Mouse (Mus musculus) megakaryocyte progenitor cell, adult 5-6 weeks (primary cell): ENCODE data around the gene Sh3bp2. TPM values are rescaled to one million over a fixed set of nuclear protein-coding genes. Genes with fewer than 3 reads are reported as not detected.

Experiments
- ATAC-seq: replicated peaks from 2 replicates; pipeline ENCODE4 v1.8.0; 2016; ENCODE audit warnings: mild to moderate bottlenecking, moderate TSS enrichment, inconsistent platforms; ENCODE audit not compliant: poor library complexity
- total RNA-seq, 2 experiments: library from RNA; stranded (forward) in 1 of 2; stranded (reverse) in 1 of 2; fragments of 157-497, 149-512 nt in 1 of 2; fragments of 200-1000 nt in 1 of 2; gene quantifications; 2 replicates each; pipeline versions ENCODE4 v1.2.3 to v1.2.4; 2015 to 2017

Gene Sh3bp2
- total RNA-seq (2015) (8.6 and 10.0 TPM in 2 replicates), total RNA-seq (2017) (21.0 and 23.0 TPM in 2 replicates)

DNA sequence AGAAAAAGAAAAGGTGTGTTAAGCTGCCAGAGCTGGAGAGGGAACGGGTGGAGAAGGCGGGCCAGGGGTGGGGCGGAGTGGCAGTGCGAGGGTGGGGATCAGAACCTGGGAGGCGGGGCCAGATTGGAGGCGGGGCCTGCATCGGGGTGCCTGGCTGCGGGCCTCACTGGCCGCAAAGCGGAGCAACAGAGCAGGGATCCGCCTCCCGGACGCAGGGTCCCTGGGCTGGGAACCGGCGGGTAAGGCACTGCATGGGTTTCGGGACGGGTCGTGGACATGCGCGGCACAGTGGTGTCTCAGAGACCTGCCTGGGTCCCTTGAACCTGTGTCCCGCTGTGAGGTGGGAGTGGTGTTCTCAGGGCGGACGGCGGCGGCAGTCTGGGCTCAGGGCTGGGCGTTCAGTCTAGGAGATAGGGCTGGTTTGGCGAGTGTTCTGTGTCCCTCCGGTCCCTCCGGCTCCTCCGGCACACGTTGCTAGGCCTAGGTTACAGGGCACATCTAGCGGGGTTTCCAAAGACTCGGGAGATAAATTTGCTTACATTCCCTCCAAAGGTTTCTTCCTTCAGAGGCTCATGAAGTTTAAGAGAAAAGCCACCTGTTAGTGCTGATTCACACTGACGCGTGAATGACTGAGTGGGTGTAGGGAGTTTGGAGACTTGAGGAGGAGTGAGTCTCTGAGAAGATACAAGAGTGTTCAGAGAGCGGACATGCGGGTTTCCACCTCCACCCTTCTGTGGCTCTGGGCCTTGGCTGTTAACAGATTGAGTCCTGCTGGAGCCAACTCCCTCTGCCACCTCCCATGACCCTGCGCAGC, at the start of gene Sh3bp2:
Gene Sh3bp2, plus strand, starts transcription at position 176 of the 814 bp plus-strand sequence.
- peak; percentile 93 for ATAC-seq

DNA sequence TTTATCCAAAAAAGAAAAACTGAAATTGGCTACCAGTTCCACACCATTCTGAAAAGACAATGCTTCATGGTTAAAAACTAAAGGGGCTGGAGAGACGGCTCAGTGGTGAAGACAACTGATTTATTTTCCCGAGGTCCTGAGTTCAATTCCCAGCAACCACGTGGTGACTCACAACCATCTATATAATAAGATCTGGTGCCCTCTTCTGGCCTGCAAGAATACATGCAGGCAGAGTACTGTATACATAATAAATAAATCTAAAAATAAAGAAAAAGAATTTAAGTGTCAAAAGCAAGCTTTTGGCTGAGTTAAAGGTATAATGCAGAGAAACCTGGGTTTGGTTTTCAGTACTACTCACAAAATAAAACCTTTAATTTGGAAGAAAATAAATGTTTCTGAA, 44.7 kb upstream of the Sh3bp2 start:
- ATAC-seq: no peak

DNA sequence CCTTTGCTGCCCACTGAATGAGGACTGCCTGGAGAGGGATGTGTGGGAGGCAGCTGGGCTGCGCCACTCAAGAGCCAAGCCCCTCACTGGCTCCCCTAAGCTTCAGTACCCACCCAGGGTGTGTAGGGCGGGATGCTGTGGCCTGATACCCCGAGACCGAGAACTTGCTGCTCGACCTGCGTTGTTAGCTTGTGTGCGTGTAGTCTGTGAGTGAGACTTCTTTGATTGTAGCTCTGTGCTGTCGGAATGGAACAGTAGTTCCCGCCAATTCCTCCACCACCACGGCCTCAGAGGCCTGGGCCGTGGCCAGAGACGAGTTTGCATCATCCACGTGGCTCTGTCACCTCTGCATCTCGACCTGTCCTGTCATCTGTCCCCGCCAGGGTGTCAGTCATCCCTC, 39.9 kb upstream of the Sh3bp2 start:
- no peak for ATAC-seq

DNA sequence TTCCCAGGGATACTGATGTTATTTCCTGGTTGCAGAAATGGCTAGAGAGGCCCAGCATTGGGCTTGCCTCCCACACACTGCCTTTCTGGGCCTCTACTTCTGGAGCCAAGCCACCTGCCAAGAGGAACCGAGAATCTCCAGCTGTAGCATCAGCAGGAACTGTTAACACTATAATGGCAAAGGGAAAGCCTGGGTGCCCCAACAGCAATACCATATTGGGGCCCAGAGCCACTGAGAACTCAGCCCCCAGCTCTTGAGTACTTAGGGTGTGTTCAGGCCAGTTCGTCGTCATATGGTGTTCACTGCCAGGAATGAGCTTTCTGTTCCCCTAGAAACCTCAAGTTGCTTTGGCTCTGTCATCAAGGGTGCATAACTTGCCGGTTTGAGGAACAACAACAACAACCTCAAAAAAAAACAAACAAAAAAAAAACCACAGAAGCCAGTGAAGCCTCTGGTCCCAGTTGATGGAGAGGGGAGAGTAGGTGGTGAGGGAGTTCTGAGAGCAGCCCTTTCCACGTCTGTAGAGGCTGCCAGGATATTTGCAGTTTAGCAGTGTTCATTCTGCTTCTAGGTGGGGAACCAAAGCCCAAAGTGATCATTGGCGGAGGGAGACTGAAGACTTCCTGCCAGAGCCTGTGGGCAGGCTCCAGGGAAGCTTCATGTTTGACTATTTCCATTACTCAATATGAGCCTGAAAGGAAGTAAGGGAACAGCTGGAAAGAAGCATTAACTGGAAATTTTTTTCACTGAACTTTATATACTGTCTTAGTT, 38.1 kb upstream of the Sh3bp2 start:
- ATAC-seq: no peak

DNA sequence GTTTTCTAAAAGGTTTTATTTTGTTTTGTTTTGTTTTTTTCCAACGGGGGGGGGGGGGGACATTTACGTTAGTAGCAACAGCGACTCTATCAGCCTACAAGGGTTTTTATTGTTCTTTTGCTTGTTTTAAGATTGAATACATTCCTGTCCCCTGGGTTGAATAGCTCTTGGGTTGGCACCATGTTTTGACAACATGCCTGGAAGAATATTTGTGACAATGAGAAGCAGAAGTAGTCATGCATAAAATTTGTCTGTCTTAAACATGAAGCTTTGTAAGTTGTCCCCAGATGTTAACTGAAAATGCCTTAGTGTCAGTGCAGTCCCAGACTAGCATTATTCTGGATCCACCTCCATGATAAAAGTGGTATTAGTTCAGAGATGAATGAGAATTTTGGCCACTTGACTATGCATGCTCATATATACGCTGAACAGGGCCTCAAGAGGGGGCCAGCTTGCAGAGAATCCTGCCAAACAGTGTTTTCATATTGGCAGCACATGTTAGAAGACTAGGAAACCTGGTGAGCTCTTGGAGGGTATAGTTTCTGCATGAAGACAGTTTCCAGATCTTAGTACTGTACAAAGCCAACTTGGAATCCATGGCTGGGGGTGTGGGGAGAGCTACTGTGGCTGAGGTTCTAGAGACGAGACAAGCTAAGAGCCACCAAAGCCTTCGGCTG, 36.8 kb upstream of the Sh3bp2 start:
- ATAC-seq: no peak

DNA sequence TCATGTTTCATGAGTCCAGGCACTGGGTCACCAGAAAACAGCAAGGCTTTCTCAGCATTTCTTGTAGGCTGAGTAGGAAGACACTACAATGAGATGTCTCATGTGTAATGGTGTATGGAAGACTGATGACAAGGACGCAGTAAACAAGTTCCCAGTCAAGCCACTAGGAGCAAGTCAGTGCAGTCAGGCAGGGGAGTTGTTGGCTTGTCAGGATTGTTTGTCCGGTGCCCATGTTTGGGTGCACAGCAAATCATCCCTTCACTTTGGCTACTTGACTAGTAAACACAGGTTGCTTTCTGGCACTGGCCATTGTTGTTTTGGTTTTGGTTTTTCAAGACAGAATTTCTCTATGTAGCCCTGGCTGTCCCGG, 36.2 kb upstream of the Sh3bp2 start:
- no peak for ATAC-seq

DNA sequence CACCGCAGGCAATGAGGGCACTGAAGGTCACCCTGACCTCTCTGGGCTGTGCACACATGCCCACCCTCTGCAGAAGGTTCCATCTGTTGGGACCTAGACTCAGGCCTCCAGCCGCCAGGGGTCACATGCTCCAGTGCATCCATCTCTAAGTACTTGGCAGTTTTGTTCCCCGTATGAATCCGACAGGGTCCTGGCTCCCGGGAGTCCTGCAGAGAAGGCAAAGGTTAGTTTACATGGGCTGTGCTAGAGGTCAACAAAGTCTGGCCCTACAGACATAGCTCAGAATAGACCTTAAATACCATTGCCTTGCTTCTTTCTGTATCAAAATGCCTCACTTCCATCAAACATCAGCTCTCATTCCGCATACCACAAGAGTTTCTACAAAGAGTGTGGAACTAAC, 28.9 kb upstream of the Sh3bp2 start:
- ATAC-seq: no peak

DNA sequence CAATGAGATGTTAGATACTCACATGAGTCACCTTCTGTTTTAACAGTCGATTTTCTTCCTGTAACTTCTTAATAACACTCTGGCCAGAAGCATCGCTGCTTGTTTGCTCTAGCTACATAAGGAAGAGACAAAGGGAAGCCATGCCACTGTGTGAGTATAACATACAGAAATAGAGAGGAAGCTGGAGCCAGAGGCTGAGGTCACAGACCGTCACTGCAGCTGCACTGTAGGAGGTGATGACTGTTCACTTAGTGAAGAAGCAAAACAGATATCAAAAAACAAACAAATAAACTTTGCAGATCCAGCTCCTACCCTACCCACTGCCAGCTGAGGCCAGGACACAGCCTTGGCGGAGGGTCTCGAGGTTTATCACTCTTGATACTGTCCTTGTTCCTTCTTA, 24.8 kb upstream of the Sh3bp2 start:
- ATAC-seq: no peak

DNA sequence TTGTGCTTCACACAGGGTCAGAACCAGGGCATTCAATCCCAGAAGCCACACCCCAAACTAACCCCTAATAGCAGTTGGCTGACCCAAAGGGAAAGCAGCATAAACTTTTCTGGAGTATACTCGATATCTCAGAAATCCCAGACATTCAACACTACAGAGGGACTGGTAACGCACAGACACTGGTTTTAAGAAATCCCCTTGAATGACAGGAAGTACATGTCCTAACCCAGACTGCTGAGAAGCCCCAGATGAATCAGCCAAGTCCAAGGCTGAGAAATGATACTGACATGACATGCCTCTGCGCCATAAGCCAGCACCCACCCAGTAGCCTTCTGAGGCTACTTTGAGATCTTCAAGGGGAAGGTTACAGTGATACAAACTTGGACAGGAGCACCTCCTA, 24.1 kb upstream of the Sh3bp2 start:
- ATAC-seq: no peak

DNA sequence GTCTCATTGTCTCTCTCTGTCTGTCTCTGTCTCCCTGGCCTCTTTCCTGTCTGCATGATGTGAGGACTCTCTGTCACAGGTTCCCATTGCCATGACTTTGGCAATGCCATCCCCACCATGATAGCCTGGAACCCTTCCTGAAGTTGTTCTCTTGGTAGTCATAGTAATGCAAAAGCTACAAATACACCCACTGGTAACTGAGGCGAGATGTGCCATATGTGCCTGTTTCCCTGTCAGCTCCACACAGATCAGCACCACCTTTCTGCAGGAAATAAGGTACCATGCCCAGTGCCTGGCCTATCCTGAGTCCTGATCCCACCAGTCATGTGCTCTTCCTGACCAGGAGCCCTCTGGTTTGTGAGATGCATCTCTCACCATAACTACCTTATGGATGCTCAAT, 23.2 kb upstream of the Sh3bp2 start:
- ATAC-seq: no peak

DNA sequence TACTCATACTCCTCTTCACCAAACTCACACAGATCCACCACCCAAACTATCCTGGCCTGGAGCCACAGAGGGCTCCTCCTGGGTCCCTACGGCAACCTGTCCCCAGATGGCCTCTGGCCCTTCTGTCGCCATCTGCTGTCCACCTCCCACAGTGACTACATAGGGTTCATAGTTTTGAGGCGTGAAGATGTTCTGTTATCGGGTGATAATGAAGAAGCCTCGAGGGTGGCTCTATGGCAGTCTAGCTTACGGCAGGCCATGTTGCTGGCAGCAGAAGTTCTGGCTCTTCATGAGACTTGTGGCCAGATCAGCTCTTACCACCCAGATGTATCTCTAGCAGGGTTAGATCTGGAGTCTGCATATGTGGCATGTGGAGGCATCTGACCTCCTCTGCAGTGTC, 22.8 kb upstream of the Sh3bp2 start:
- ATAC-seq: peak; percentile 76

DNA sequence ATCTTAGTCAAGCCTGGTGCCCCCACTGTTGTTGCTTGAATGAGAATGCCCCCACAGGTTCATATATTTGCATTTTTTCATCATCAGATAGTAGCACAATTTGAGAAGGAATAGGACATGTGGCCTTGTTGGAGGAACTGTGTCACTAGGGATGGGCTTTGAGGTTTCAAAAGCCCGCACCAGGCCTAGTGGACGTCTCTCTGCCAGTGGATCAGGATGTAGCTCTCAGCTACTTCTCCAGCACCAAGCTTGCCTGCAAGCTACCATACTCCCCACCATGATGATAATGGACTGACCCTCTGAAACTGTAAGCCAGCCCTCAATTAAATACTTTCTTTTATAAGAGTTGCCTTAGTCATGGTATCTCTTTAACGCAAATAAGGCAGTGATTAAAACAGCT, 13.2 kb upstream of the Sh3bp2 start:
- ATAC-seq: no peak

DNA sequence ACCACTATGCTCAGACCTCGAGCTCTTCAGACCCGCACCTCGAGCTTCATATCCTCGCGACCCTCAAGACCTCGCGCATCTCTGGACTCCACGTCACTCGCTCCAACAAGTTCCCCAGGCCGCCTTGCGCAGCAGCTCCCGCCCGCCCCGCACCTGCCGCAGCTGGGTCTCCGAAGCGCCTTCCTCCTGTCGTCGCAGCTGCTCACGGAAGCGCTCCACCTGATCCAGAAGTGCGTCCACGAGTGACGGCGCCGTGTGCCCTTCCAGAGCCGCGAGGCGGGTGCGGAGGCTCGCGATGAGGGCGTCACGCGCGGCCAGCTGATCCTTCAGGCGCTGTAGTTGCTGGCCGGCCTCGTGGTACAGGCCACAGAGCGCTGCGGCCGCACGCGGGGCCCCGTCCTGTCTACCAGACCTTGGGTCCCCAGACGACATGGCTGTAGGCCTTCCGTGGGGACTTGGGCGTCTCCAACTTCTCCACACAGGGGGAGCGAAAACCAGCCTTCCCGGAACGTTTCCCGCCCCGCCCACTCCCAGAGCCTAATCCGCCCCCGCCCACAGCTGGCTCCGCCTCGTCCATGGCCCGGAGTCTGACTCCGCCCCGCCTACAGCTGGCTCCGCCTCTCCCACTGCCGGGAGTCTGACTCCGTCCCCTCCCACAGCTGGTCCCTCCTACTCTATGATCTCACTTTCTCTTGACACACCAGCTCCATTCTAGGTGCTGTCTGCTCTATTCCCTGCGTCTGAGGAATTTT, 12.0 kb upstream of the Sh3bp2 start, which contains the start of gene Tnip2:
Gene Tnip2, minus strand, starts transcription at position 526 of the 752 bp plus-strand sequence.
- peak; percentile 93 for ATAC-seq

DNA sequence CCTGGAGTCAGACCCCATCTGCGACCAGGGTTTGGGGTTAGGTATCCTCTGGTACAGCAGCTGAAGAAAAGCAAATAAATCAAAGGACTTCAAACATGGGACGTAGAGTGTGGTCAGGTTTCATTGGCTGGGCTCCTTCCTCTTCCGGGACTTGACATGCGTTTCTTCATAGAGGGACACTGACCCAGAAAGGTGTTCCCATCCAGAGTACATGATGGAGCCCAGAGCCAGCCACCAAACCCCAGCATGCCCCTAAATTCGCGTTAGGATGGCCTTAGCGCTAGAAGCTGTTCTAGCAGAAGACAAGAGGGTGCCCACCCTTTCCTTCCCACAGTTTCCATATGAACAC, 11.4 kb upstream of the Sh3bp2 start:
- ATAC-seq: peak; percentile 43

DNA sequence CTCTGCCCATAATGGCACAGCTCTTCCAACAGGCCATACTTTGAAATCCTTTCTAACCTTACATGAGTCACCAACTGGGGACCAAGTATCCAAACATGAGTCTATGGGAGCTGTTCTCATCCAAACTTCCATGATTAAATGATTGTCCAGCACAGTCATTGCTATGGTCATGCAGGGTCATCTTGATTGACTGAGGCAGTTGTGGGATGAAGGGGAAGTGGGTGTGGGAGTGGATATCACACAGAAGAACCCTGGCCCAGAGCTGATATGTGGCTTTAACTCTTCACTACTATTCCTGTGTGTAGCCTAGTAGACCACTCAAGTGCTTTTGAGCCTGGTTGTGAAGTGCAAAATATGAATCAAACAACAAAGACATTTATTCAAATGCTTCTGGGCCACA, 10.5 kb upstream of the Sh3bp2 start:
- ATAC-seq: no peak

DNA sequence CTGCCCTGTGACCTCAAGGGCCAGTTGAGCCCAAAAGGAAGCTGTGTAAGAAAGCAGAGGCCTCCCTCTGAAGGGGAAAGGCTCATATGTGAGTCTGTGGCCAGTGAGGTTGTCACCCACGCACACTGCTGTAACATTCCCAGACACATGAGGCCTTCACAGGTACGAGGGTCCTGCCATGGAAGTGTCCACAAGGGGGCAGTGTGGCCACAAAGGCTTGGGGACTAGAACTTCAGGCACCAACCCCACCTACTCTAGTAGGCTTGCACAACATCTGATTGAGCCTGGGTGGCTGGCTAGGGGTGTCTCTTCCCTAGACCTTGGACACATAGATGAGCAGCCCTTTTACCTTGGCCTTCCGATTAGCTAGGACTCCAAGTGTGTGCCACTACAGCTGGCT, 7.7 kb upstream of the Sh3bp2 start:
- peak; percentile 71 for ATAC-seq

DNA sequence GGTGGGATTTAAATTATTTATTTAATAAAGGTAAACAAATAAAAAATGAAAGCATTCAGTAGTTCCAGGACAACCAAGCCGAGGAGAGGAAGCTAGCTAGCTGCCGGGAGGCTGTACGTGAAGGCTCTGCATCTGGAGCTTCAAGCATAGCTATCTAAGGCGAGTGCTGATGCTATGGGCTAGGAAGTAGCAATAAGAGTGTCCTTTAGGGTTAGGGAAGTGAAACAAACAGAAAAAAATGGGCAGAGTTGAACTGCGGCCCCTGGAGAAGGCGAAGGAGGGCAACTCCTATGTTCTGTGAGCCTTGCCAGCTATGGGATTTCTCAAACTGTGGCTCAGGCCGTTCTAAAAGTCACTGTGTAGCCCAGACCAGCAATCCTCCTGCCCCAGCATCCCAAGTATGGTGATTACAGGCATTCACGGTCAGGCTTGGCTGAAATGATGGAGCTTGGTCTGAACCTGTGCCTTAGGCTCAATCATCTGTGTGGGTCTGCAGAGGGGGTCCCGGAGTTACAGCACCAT, 6.2 kb upstream of the Sh3bp2 start:
- ATAC-seq: peak; percentile 21; the same call in 1 of the 2 replicates

DNA sequence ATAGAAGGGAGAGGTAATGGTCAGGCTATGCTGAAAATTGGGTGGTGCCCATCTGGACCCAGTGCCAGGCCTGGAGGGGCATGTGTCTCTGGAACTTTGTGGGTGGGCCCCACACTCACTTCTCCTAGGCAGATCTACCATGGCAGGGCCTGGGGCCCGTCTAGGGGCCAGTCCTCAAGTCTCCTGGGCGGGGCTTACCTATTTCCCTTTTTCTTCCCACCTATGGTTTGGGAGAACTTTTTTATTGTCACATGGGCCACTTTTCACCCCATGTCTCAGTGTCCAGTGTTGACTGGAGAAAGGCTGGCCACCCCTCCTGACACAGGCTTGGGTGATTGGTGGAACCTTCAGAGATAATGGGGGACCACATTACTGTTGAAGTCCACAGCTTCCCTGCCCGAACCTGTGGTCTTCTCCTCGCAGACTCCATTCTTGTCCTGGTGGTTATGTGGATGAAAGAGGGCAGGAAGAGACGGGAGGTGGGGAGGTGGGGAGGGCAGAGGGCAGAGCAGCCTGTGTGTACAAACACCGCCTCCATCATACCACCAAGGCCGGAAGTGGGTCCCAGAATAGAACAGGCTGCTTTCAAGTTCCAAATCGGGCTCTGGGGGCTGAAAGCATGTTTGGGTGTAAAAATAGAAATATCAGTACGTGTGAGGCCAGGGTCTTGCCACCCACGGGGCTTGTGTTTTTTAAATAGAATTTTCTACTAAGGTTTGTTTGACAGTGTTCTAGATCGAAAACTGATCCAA, 5.0 kb upstream of the Sh3bp2 start:
- ATAC-seq: peak; percentile 12; the same call in 1 of the 2 replicates

DNA sequence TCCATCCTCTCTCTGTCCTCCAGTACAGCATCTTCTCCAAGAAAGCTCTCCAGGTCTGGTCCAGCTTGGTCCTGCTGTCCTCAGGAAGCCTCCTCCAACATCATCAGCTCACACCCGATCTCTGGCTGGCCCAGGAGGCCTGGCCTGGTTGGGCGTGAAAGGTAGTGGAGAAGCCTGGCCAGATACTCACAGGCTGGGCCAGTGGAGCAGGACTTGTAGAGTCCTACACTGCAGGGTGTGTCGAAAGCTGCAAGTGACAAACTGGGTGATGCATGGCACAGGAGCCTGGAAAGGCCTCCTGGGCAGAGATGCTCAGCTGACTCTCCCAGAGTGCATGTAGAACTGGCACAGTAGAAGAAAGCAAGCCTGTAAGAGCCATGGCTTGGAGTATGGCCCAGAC, 4.3 kb upstream of the Sh3bp2 start:
- no peak for ATAC-seq

DNA sequence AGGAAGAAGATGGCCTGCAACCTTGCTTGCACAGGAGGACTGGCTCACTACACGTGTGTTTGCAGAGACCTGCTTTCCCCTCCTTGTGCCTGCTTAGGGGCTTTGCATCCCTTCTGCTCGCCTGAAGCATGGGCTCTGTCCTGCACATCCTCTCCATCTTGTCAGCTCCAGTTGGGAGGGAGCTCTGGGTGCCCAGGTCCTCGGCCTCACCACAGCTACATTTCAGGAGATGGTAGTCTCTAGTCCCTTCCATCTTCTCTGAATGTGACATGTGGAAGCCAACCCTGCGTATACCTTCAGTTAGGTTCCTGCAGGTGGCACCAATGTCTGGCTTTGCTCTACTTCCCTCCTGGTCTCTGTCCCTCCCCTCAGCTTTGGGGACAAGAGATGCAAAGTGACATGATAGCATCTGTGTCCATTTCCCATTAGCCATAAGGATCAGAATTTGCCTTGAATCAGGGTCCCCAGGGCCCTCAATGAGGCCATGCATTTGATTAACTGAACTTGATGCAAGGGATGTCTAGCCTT, 1.6 kb upstream of the Sh3bp2 start:
- no peak for ATAC-seq
